Mouse (Mus musculus): ENCODE measurements around the gene Heatr6. TPM values are rescaled to one million over a fixed set of nuclear protein-coding genes. Genes with fewer than 3 reads are reported as not detected.

Heatr6 gene
- polyA plus RNA-seq (2014; fragmentation: Nextera tagmentation; extraction: Ambion mirVana) = 29.1 and 33.3 TPM in 2 replicates

DNA sequence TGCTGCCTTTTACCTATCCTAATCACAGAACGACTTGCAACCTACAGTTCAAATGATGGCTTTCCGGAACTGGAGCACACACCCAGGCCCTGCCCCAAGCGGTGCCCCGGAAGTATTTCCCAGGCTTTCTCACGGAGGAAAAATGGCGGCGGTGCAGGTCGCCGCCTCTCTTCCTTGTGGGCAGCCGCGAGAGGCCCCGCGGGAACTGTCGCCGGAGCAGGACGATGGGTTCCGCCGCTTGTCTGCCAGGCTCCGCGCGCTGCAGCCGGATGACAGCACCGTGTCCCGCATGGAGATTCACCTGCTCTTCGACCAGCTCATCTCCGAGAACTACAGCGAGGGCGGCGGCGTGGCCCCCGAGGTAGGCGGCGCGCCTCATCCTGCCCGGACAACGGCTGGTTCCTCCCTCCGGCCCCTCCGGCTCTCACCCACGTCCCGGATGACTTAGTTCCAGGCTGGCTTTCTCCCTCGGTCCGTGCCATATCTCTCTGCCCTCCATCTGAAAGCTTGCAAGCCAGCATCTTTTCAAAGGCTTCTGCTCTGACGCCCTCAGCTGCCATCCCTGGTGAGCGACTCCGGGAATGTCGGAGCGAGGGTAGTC is at the start of gene Heatr6:
Gene Heatr6 (plus strand): TSS at position 116 of the 601 bp plus-strand sequence.
- Histone ChIP-seq H3K27me3 (ENCODE audit: control insufficient read depth, insufficient read depth, low read length) (peaks cover 27% of the 10 kb centered on the region), H3K4me1 (replicated peaks; ENCODE audit: control insufficient read depth, insufficient read depth, low read length) (peaks cover 15% of the 10 kb centered on the region), H3K4me2 (replicated peaks) (peak within 1 kb of the TSS; percentile 73), H3K4me3 (replicated peaks; ENCODE audit: low read length) (peak within 1 kb of the TSS; percentile 59), H3K36me3 (replicated peaks; ENCODE audit: control insufficient read depth, insufficient read depth) (peaks cover 32% of the 10 kb centered on the region), H3K27ac (peak within 1 kb of the TSS; percentile 83), H3K9ac (peak within 1 kb of the TSS; percentile 79), H3K9me3 (ENCODE audit: control insufficient read depth, low read length) (no peaks in the 10 kb centered on the region)
- DNase-seq (ENCODE audit: low spot score) (peak; percentile 93), ATAC-seq (ENCODE audit: low FRiP score) (peak; percentile 94)
- under 1% methylated on average over 47 of the region's 47 CpGs for WGBS

DNA sequence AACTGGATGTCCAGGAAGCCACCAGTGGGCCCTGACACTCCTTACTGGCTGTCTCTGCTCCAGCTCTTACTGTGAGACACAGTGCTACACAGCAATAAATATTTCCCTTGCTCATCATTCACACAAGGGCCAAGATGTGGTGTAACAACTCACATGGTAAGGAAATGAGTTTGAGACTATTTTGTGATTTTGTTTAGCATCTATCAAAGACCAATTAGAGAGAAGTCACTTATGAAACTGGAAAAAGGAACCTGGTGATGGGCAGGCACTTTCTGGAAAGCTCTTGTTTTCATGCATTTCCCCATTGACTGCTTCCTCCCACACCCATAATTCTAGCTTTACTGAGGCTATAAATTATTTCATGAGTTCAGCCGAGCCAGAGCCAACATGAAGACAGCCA is 49.8 kb upstream of the Heatr6 start, which contains the start of gene Wfdc17:
Gene Wfdc17 (plus strand): TSS at position 287 of the 400 bp plus-strand sequence.
- ATAC-seq (ENCODE audit: low FRiP score) (no peak), DNase-seq (ENCODE audit: low spot score) (no peak)
- Histone ChIP-seq H3K4me1 (replicated peaks; ENCODE audit: control insufficient read depth, insufficient read depth, low read length) (no peaks in the 10 kb centered on the region), H3K27me3 (ENCODE audit: control insufficient read depth, insufficient read depth, low read length) (no peaks in the 10 kb centered on the region), H3K9ac (no peak within 1 kb of the TSS), H3K9me3 (ENCODE audit: control insufficient read depth, low read length) (no peaks in the 10 kb centered on the region), H3K4me3 (replicated peaks; ENCODE audit: low read length) (no peak within 1 kb of the TSS), H3K36me3 (replicated peaks; ENCODE audit: control insufficient read depth, insufficient read depth) (no peaks in the 10 kb centered on the region), H3K27ac (no peak within 1 kb of the TSS), H3K4me2 (replicated peaks) (no peak within 1 kb of the TSS)
- WGBS = 86% methylated on average over 1 of the region's 1 CpGs

GRCm38 (mm10) chr11:83708715-83709114 is 44.8 kb upstream of the Heatr6 start, which contains the start of gene Wfdc18:
Wfdc18 (plus strand) TSS chr11:83709015.
- no peak within 1 kb of the TSS for H3K4me3 ChIP-seq (replicated peaks; ENCODE audit: low read length)
- no peaks in the 10 kb centered on the region for H3K36me3 ChIP-seq (replicated peaks; ENCODE audit: control insufficient read depth, insufficient read depth)
- H3K4me1 ChIP-seq (replicated peaks; ENCODE audit: control insufficient read depth, insufficient read depth, low read length) = no peaks in the 10 kb centered on the region
- no peak within 1 kb of the TSS for H3K4me2 ChIP-seq (replicated peaks)
- H3K27ac ChIP-seq = no peak within 1 kb of the TSS
- H3K27me3 ChIP-seq (ENCODE audit: control insufficient read depth, insufficient read depth, low read length) = no peaks in the 10 kb centered on the region
- no peak for DNase-seq (ENCODE audit: low spot score)
- no peak within 1 kb of the TSS for H3K9ac ChIP-seq
- WGBS = 72% methylated on average over 4 of the region's 4 CpGs
- H3K9me3 ChIP-seq (ENCODE audit: control insufficient read depth, low read length) = no peaks in the 10 kb centered on the region
- ATAC-seq (ENCODE audit: low FRiP score) = no peak

DNA sequence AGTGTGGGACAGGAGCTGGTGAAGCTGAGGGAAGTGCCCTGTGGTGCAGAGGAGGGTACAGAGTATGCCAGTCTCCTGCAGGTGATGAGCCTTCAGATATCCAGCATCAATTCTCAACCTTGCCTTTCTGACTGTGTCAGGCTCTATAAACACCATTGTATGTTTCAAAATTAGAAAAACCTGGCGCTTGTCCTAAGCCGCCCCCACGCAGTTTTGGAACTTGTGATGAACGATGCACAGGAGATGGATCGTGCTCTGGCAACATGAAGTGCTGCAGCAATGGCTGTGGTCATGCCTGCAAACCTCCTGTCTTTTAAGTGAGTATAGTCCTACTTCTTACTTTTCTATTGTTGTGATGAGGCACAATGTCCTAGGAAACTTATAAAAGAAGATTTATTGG is 43.8 kb upstream of the Heatr6 start:
- DNase-seq (ENCODE audit: low spot score) (no peak), ATAC-seq (ENCODE audit: low FRiP score) (no peak)
- Histone ChIP-seq H3K36me3 (replicated peaks; ENCODE audit: control insufficient read depth, insufficient read depth) (no peaks in the 10 kb centered on the region), H3K27me3 (ENCODE audit: control insufficient read depth, insufficient read depth, low read length) (no peaks in the 10 kb centered on the region), H3K4me3 (replicated peaks; ENCODE audit: low read length) (no peak overlapping the region), H3K4me2 (replicated peaks) (no peak overlapping the region), H3K9me3 (ENCODE audit: control insufficient read depth, low read length) (no peaks in the 10 kb centered on the region), H3K27ac (no peak overlapping the region), H3K9ac (no peak overlapping the region), H3K4me1 (replicated peaks; ENCODE audit: control insufficient read depth, insufficient read depth, low read length) (no peaks in the 10 kb centered on the region)
- WGBS = 96% methylated on average over 5 of the region's 5 CpGs

DNA sequence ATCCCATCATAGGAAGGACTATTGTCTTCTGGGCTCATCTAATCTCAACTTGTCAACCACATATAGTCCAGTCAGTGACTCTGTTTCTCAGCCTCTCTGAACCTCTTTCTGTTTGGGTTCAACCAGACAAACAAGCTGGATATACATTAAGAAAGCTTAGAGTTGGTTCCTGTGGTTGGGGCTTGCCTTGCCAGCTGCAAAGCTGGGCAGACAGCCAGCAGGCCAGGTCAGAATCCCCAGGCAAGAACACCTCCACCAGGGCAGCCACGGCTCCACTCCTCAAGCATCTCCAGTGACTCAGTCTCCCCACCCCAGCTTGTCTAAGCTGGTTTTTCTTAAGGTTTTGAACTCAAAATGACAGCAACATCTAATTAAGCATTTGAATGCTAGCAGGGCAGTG is 40.8 kb upstream of the Heatr6 start:
- 94% methylated on average over 1 of the region's 1 CpGs for WGBS
- no peak overlapping the region for H3K27ac ChIP-seq
- H3K9me3 ChIP-seq (ENCODE audit: control insufficient read depth, low read length) = no peaks in the 10 kb centered on the region
- no peak overlapping the region for H3K9ac ChIP-seq
- H3K36me3 ChIP-seq (replicated peaks; ENCODE audit: control insufficient read depth, insufficient read depth) = no peaks in the 10 kb centered on the region
- no peak for ATAC-seq (ENCODE audit: low FRiP score)
- no peak for DNase-seq (ENCODE audit: low spot score)
- H3K27me3 ChIP-seq (ENCODE audit: control insufficient read depth, insufficient read depth, low read length) = no peaks in the 10 kb centered on the region
- no peaks in the 10 kb centered on the region for H3K4me1 ChIP-seq (replicated peaks; ENCODE audit: control insufficient read depth, insufficient read depth, low read length)
- no peak overlapping the region for H3K4me3 ChIP-seq (replicated peaks; ENCODE audit: low read length)
- no peak overlapping the region for H3K4me2 ChIP-seq (replicated peaks)

GRCm38 (mm10) chr11:83713925-83714324 is 39.6 kb upstream of the Heatr6 start:
- DNase-seq (ENCODE audit: low spot score) (no peak), ATAC-seq (ENCODE audit: low FRiP score) (no peak)
- no peak overlapping the region for H3K4me2 ChIP-seq (replicated peaks)
- H3K9me3 ChIP-seq (ENCODE audit: control insufficient read depth, low read length) = no peaks in the 10 kb centered on the region
- H3K9ac ChIP-seq = no peak overlapping the region
- 89% methylated on average over 2 of the region's 2 CpGs for WGBS
- H3K27ac ChIP-seq = no peak overlapping the region
- H3K4me3 ChIP-seq (replicated peaks; ENCODE audit: low read length) = no peak overlapping the region
- no peaks in the 10 kb centered on the region for H3K36me3 ChIP-seq (replicated peaks; ENCODE audit: control insufficient read depth, insufficient read depth)
- H3K4me1 ChIP-seq (replicated peaks; ENCODE audit: control insufficient read depth, insufficient read depth, low read length) = no peaks in the 10 kb centered on the region
- H3K27me3 ChIP-seq (ENCODE audit: control insufficient read depth, insufficient read depth, low read length) = no peaks in the 10 kb centered on the region

- DNase-seq (ENCODE audit: low spot score) = no peak
- H3K36me3 ChIP-seq (replicated peaks; ENCODE audit: control insufficient read depth, insufficient read depth) = no peaks in the 10 kb centered on the region
- 95% methylated on average over 6 of the region's 6 CpGs for WGBS
Measured at GRCm38 (mm10) chr11:83717042-83717665, 36.3 kb upstream of the Heatr6 start.

GRCm38 (mm10) chr11:83720766-83721165 is 32.7 kb upstream of the Heatr6 start:
- ATAC-seq (ENCODE audit: low FRiP score) (no peak), DNase-seq (ENCODE audit: low spot score) (no peak)
- H3K4me3 ChIP-seq (replicated peaks; ENCODE audit: low read length) = no peak overlapping the region
- H3K4me1 ChIP-seq (replicated peaks; ENCODE audit: control insufficient read depth, insufficient read depth, low read length) = no peaks in the 10 kb centered on the region
- no peak overlapping the region for H3K4me2 ChIP-seq (replicated peaks)
- no peaks in the 10 kb centered on the region for H3K36me3 ChIP-seq (replicated peaks; ENCODE audit: control insufficient read depth, insufficient read depth)
- H3K27me3 ChIP-seq (ENCODE audit: control insufficient read depth, insufficient read depth, low read length) = no peaks in the 10 kb centered on the region
- H3K9me3 ChIP-seq (ENCODE audit: control insufficient read depth, low read length) = no peaks in the 10 kb centered on the region
- H3K27ac ChIP-seq = no peak overlapping the region
- H3K9ac ChIP-seq = no peak overlapping the region

More at GRCm38 (mm10) chr11:83717042-83717665, 36.3 kb upstream of the Heatr6 start:
- no peaks in the 10 kb centered on the region for H3K9me3 ChIP-seq (ENCODE audit: control insufficient read depth, low read length)
- H3K27me3 ChIP-seq (ENCODE audit: control insufficient read depth, insufficient read depth, low read length) = no peaks in the 10 kb centered on the region
- H3K27ac ChIP-seq = no peak overlapping the region
- ATAC-seq (ENCODE audit: low FRiP score) = no peak
- H3K4me2 ChIP-seq (replicated peaks) = no peak overlapping the region
- no peaks in the 10 kb centered on the region for H3K4me1 ChIP-seq (replicated peaks; ENCODE audit: control insufficient read depth, insufficient read depth, low read length)
- no peak overlapping the region for H3K4me3 ChIP-seq (replicated peaks; ENCODE audit: low read length)
- no peak overlapping the region for H3K9ac ChIP-seq

DNA sequence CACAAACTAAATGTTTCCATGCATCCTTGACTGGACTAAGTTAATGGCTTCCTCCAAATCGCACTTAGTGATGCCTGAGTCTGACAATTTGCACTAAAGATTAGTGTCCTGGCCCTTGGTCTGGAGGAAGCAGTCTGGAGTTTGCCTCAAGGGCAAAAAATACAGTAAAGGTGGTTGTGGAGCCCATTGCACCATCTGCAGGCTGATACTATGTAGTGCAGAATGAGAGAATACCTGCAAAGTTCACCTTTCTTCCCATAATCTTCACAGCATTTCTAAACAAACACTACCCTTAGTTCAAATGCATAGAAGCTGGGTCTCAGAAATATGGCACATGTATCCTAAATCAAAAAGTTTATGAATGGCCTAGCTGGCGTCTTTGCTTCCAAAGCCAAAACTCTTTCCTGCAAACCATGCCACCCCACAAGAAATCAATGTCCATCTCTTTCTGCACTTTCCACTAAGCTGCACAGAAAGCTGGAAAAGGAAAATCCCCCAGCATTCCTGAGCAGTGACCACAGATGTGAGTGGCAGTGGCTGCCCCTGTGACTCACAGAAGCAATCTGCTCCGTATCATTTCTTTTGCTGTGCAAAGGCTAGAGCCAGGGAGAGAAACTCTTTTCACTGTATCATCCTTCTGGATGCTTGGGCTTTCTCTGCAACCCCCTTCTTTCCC is 24.6 kb upstream of the Heatr6 start:
- no peak overlapping the region for H3K4me3 ChIP-seq (replicated peaks; ENCODE audit: low read length)
- no peaks in the 10 kb centered on the region for H3K27me3 ChIP-seq (ENCODE audit: control insufficient read depth, insufficient read depth, low read length)
- no peak overlapping the region for H3K9ac ChIP-seq
- 72% methylated on average over 3 of the region's 3 CpGs for WGBS
- no peaks in the 10 kb centered on the region for H3K4me1 ChIP-seq (replicated peaks; ENCODE audit: control insufficient read depth, insufficient read depth, low read length)
- ATAC-seq (ENCODE audit: low FRiP score) (no peak), DNase-seq (ENCODE audit: low spot score) (no peak)
- H3K4me2 ChIP-seq (replicated peaks) = no peak overlapping the region
- no peaks in the 10 kb centered on the region for H3K36me3 ChIP-seq (replicated peaks; ENCODE audit: control insufficient read depth, insufficient read depth)
- H3K27ac ChIP-seq = no peak overlapping the region
- peaks cover 3% of the 10 kb centered on the region; the same call in 1 of the 2 replicates for H3K9me3 ChIP-seq (ENCODE audit: control insufficient read depth, low read length)

Data from hindbrain, embryonic 14.5 days (tissue).